In the genomic region with DNA sequence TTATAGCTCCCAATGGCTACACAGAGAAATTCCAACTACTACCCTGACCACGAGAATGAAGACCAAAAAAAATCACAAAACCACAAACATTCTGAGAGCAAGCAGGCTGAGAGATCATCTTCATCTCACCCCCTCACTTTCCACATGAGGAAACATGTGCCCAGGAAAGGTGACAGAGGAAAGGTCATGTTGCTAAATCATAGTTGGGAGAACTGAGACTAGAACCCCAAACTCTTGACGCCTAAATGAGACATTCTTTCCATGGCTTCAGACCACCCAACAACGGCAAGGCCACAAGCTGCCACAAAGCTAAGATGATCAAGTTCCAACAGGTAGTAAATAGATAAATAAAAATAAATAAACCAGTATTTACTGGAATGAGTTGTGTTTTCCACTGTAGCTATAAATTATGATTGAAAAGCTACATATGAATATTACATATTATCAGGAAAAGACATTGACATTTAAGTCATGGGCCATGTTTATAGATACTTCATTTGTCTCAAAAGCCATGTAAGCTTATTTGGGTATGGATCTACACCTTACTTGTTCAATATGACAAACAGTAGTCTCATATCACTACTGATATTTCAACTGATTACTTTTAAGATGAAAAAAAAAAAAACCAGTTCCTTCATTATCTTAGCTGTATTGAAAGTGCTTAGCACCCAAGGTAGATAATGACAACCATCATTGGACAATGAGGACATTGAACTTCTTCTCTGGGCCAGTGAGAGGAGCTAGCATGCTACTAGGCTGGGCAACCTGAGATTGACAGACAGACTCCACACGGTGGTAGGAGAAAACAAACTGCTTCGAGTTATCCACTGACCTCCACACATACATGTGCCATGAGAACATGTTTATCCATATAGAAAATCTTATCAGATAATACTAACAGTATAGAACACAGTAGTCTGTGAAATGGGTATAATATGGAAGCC, we compare ENCODE assay signal across 30 mouse cellular contexts.
A peak's percentile ranks its signal among the peaks of the same experiment; 100 is the strongest.
DNase-seq lines count a peak whose midpoint lies in the region; ATAC-seq and TF ChIP-seq lines count a peak whose summit lies in the region.
"Had no signal": no experiment of that assay in that cellular context is flagged by ENCODE, and none has a peak within 500 bp of the region (broad histone marks: within the 10 kb centered on the region; RNA-seq: fewer than 3 reads in every experiment).

No protein-coding gene starts in this region.

- no peak for TF ChIP-seq POLR2A in cortical plate, adult 2 months (IDR thresholded peaks at IDR 0.05; ENCODE audit: extremely low read depth, insufficient read depth, low read length)

- no peaks in the 10 kb centered on the region for H3K36me3 ChIP-seq in intestine, postnatal 0 days (ENCODE audit: control insufficient read depth, insufficient read depth)
- peaks cover 3% of the 10 kb centered on the region; the same call in 1 of the 2 replicates for H3K36me3 ChIP-seq in intestine, embryonic 16.5 days (ENCODE audit: control insufficient read depth, insufficient read depth, low read length)
- H3K36me3 ChIP-seq in midbrain, embryonic 14.5 days (ENCODE audit: control insufficient read depth, insufficient read depth, low read length), result no peaks in the 10 kb centered on the region
- H3K36me3 ChIP-seq: embryonic facial prominence, embryonic 10.5 days; embryonic facial prominence, embryonic 13.5 days; forebrain, embryonic 12.5 days; forebrain, embryonic 15.5 days; hindbrain, embryonic 10.5 days; hindbrain, embryonic 13.5 days; intestine, embryonic 15.5 days had no signal

- WGBS in intestine, postnatal 0 days, result 81% methylated on average over 5 of the region's 5 CpGs
- WGBS in intestine, embryonic 16.5 days, result 87% methylated on average over 5 of the region's 5 CpGs
- WGBS in midbrain, embryonic 14.5 days, result 95% methylated on average over 5 of the region's 5 CpGs

- no peaks in the 10 kb centered on the region for H3K9me3 ChIP-seq in intestine, postnatal 0 days (ENCODE audit: control insufficient read depth)
- no peaks in the 10 kb centered on the region for H3K9me3 ChIP-seq in intestine, embryonic 16.5 days (ENCODE audit: control insufficient read depth, low read length)
- H3K9me3 ChIP-seq in midbrain, embryonic 14.5 days (ENCODE audit: control insufficient read depth, low read length), result no peaks in the 10 kb centered on the region
- H3K9me3 ChIP-seq: embryonic facial prominence, embryonic 10.5 days; embryonic facial prominence, embryonic 13.5 days; forebrain, embryonic 12.5 days; forebrain, embryonic 15.5 days; hindbrain, embryonic 10.5 days; hindbrain, embryonic 13.5 days; intestine, embryonic 15.5 days had no signal

- H3K9ac ChIP-seq in intestine, postnatal 0 days (ENCODE audit: low read depth, low read length), result no peak overlapping the region
- no peak overlapping the region for H3K9ac ChIP-seq in intestine, embryonic 16.5 days (ENCODE audit: low read depth, low read length)
- no peak overlapping the region for H3K9ac ChIP-seq in midbrain, embryonic 14.5 days (replicated peaks; ENCODE audit: low read length)
- H3K9ac ChIP-seq: embryonic facial prominence, embryonic 13.5 days; forebrain, embryonic 12.5 days; forebrain, embryonic 15.5 days; hindbrain, embryonic 13.5 days; intestine, embryonic 15.5 days had no signal

- peak; percentile 34; the same call in 1 of the 2 replicates for TF ChIP-seq CTCF in gastrocnemius, adult 2 months (IDR thresholded peaks at IDR 0.05)
- peak; percentile 49 for TF ChIP-seq CTCF in intestine, postnatal 0 days (IDR thresholded peaks at IDR 0.05; ENCODE audit: low read depth)
- 0 out of 2 replicates have a peak, but pooled peaks have one; percentile 5 for TF ChIP-seq CTCF in cortical plate, adult 2 months (IDR thresholded peaks at IDR 0.05; ENCODE audit: extremely low read depth, insufficient read depth, low read length)

- H3K4me2 ChIP-seq in intestine, postnatal 0 days (replicated peaks; ENCODE audit: low read depth), result no peak overlapping the region
- no peak overlapping the region for H3K4me2 ChIP-seq in intestine, embryonic 16.5 days (ENCODE audit: low read depth, low read length)
- no peak overlapping the region for H3K4me2 ChIP-seq in midbrain, embryonic 14.5 days (ENCODE audit: low read length)
- H3K4me2 ChIP-seq: embryonic facial prominence, embryonic 13.5 days; forebrain, embryonic 12.5 days; forebrain, embryonic 15.5 days; heart, embryonic 11.5 days; hindbrain, embryonic 13.5 days; intestine, embryonic 15.5 days had no signal

- 0 out of 2 replicates have a peak, but pooled peaks cover 2% of the 10 kb centered on the region for H3K4me1 ChIP-seq in intestine, postnatal 0 days (replicated peaks; ENCODE audit: control insufficient read depth, insufficient read depth, low read length)
- peaks cover 15% of the 10 kb centered on the region for H3K4me1 ChIP-seq in intestine, embryonic 16.5 days (ENCODE audit: control insufficient read depth, insufficient read depth, low read length)
- no peaks in the 10 kb centered on the region; the same call in 1 of the 2 replicates for H3K4me1 ChIP-seq in cortical plate, adult 2 months (ENCODE audit: control insufficient read depth, insufficient read depth, low read length)
- no peaks in the 10 kb centered on the region for H3K4me1 ChIP-seq in midbrain, embryonic 14.5 days (ENCODE audit: control insufficient read depth, insufficient read depth, low read length)
- H3K4me1 ChIP-seq: forebrain, embryonic 12.5 days; forebrain, embryonic 15.5 days; hindbrain, embryonic 13.5 days had no signal

- intact Hi-C loops in gastrocnemius, adult 2 months (cut with DNase I), result no loop called here

- H3K4me3 ChIP-seq in gastrocnemius, adult 2 months, result no peak overlapping the region
- H3K4me3 ChIP-seq in intestine, postnatal 0 days (ENCODE audit: low read depth, low read length), result no peak overlapping the region
- no peak overlapping the region for H3K4me3 ChIP-seq in intestine, embryonic 16.5 days (ENCODE audit: low read length)
- H3K4me3 ChIP-seq in cortical plate, adult 2 months (ENCODE audit: insufficient read depth, low read length), result no peak overlapping the region
- H3K4me3 ChIP-seq in midbrain, embryonic 14.5 days (replicated peaks; ENCODE audit: low read depth, low read length), result no peak overlapping the region
- H3K4me3 ChIP-seq: embryonic facial prominence, embryonic 10.5 days; embryonic facial prominence, embryonic 13.5 days; erythroblast, embryonic 14.5 days; forebrain, embryonic 12.5 days; forebrain, embryonic 15.5 days; hindbrain, embryonic 10.5 days; hindbrain, embryonic 13.5 days; intestine, embryonic 15.5 days had no signal

- no peak for ATAC-seq in intestine, postnatal 0 days
- ATAC-seq in intestine, embryonic 16.5 days, result no peak
- no peak for ATAC-seq in midbrain, embryonic 14.5 days (ENCODE audit: low FRiP score, low TSS enrichment)
- ATAC-seq: activated CD4-positive, CD25-positive, alpha-beta regulatory T cell, adult 4 months; CD4-positive, CD25-positive, alpha-beta regulatory T cell, adult 4 months; forebrain, embryonic 15.5 days; hindbrain, embryonic 16.5 days had no signal

- H3K27ac ChIP-seq in gastrocnemius, adult 2 months, result no peak overlapping the region
- H3K27ac ChIP-seq in intestine, postnatal 0 days (ENCODE audit: low read depth, low read length), result no peak overlapping the region
- H3K27ac ChIP-seq in intestine, embryonic 16.5 days (ENCODE audit: low read length), result no peak overlapping the region
- no peak overlapping the region for H3K27ac ChIP-seq in cortical plate, adult 2 months (ENCODE audit: insufficient read depth, low read length)
- H3K27ac ChIP-seq in midbrain, embryonic 14.5 days (replicated peaks; ENCODE audit: low read depth, low read length), result no peak overlapping the region
- H3K27ac ChIP-seq: embryonic facial prominence, embryonic 10.5 days; embryonic facial prominence, embryonic 13.5 days; forebrain, embryonic 12.5 days; forebrain, embryonic 15.5 days; hindbrain, embryonic 10.5 days; hindbrain, embryonic 13.5 days; intestine, embryonic 15.5 days had no signal

- no peaks in the 10 kb centered on the region for H3K27me3 ChIP-seq in intestine, postnatal 0 days (replicated peaks; ENCODE audit: control insufficient read depth, insufficient read depth, low read length)
- no peaks in the 10 kb centered on the region for H3K27me3 ChIP-seq in intestine, embryonic 16.5 days (replicated peaks; ENCODE audit: control insufficient read depth, insufficient read depth, low read length)
- no peaks in the 10 kb centered on the region for H3K27me3 ChIP-seq in midbrain, embryonic 14.5 days (ENCODE audit: control insufficient read depth, insufficient read depth, low read length)
- H3K27me3 ChIP-seq: embryonic facial prominence, embryonic 13.5 days; forebrain, embryonic 12.5 days; forebrain, embryonic 15.5 days; hindbrain, embryonic 13.5 days; intestine, embryonic 15.5 days had no signal

- no peak for DNase-seq in gastrocnemius, adult 2 months
- DNase-seq in gastrocnemius, adult 18-20 months (ENCODE audit: low spot score), result no peak
- peak; percentile 50 for DNase-seq in 3T3-L1 (ENCODE audit: low read depth, low spot score)
- no peak for DNase-seq in midbrain, embryonic 14.5 days
- DNase-seq in cerebellum, postnatal 4 days (ENCODE audit: low spot score in 2 of 2), result no peak
- DNase-seq: adrenal gland, adult 8-10 months; adrenal gland, postnatal 25 days; cerebellum, adult 11-12 months; cerebellum, adult 8-10 months; cerebellum, postnatal 10 days; embryo, embryonic 11 days; gastrocnemius, postnatal 14 days; heart, adult 11 months; heart, postnatal 10 days; heart, postnatal 36 days had no signal
